Mouse (Mus musculus): ENCODE results near the gene Otx1.

GRCm38 (mm10) chr11:21999396-22000315 lies 3.0 kb downstream of the Otx1 start:
- TF ChIP-seq POLR2A (IDR thresholded peaks at IDR 0.05; ENCODE audit: low read depth, low read length) (no peak), CTCF (IDR thresholded peaks at IDR 0.05; ENCODE audit: extremely low read depth, insufficient read length, insufficient replicate concordance, low read depth, low read length) (no peak)
